Mouse (Mus musculus) heart, adult 18-20 months (tissue): Measurements from ENCODE around the gene Ctla4. TPM values are rescaled to one million over a fixed set of nuclear protein-coding genes. Genes with fewer than 3 reads are reported as not detected.

ENCODE experiments used
- DNase-seq, 2 experiments: peaks; one replicate each; pipeline ENCODE4 v3.0.0; 2021 to 2022; ENCODE audit warnings: mixed read lengths in 1 of 2
- long read RNA-seq, 2 experiments: library from polyadenylated mRNA; stranded (forward); transcript quantifications; one replicate each; pipeline ENCODE4 v2.0.0; 2021
- total RNA-seq, 2 experiments: library from RNA; stranded (reverse); gene quantifications; 2 replicates each; pipeline ENCODE4 v1.2.3; 2021

Ctla4 gene
- 1 to 10 TPM in 1 of 2 experiments, under 1 TPM in 1; 0.57 to 1.1 TPM for total RNA-seq
- long read RNA-seq, experiment 1: 0 reads
- long read RNA-seq, experiment 2, partial matches to known transcripts: 0 of 3 reads
- long read RNA-seq, experiment 2, other reads (novel, unspliced or antisense): 3 of 3 reads

DNA sequence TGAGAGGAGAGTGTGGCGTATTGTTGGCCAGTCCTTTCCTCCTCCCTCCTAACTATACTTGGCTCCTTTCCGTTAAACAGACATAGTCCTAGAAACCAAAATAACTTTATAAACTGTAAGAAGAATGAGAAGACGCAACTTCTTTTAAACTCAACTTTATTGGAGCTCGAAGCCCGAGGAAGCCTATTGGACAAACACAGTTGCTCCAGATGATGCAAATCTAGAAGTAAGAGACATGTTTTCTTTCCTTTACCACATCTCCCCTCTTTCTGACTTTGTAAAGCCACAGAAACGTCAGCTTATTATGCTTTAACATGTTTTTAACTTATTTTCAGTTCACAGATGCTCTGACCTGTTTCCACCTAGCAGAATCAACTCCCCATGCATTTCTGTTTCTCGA, at the start of gene Ctla4:
Gene Ctla4, plus strand, starts transcription at position 20 of the 400 bp plus-strand sequence.
- no peak for DNase-seq

DNA sequence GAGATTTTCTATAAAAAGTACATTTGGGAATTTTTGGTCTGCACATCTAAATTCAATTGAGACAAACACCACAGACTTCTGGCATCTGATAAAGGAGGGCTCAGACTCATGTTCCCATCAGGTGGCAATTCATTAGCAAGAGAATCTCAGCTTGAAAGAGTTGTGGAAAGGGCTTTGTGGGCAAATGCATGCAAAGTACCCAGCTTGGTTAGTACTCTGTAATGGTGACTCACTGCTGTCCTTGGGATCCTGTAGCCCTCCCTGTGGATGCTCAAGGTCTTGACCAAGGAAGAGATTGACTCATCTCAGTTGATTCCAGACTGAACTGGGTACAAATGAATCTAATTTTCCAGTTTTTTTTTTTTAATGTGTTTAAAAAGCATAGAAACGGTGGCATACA, 47.6 kb upstream of the Ctla4 start:
- no peak for DNase-seq

DNA sequence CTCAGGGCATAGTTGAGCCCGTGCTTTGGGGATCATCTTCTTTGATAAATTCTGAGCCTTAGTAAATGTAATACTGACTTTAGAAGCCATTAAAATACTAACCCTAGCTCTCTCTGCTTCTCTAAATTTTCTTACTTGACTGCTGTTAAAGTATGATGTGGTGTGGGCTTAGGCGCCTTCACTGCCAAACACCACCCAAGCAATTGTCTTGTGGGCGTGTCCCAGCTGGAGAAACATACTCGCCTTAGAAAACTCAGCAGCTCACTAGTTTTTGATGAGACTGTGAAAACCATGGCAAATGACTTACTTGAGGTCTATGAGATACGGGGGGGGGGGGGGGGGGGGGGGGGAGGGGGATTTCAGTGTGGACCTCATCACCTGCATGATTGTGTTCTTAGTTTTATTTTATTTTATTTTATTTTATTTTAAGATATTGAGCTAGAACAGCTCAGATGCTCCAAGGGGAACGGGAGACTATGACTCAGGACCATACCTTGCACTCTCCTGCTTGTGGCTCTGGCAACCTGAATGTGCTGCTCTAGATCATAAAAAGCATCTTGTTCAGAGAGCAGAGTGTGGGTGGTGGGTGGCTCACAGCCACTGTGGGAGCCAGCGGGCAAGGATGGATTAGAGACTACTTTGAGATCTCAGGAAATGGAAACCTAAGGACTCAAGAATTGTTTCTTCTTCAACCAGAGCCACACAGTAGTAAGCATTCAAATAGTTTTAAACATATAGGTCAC, 41.3 kb upstream of the Ctla4 start:
- DNase-seq: no peak

DNA sequence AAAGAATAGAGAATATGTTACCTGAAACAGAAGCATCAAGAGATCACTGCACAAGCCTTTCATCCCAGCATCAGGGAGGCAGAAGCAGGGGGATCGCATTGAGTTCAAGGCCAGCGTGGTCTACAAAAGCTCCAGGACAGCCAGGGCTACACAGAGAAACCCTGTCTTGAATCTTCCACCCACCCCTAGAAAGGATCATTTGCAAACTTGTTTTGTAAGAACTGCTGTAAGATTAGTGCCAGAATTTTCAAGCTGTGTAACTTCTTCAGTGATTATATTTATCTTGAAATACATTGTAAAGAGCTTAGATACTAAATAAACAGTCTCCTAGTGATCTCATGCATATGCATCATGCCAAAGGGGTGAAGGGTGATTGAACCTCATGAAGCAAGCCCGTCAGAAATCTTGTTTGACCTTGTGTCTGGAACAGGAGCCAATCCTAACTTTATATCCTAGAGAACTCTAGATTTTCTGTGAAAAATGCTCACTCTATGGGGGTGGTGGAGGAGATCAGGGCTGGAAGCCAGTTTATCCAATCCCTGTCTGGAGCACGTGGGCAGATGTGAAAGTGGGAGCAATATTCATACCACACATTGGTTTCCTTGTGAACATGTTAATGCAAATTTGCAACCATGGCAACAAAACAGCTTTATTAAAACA, 40.1 kb upstream of the Ctla4 start:
- peak in 1 of 2 experiments; percentile 41 for DNase-seq

DNA sequence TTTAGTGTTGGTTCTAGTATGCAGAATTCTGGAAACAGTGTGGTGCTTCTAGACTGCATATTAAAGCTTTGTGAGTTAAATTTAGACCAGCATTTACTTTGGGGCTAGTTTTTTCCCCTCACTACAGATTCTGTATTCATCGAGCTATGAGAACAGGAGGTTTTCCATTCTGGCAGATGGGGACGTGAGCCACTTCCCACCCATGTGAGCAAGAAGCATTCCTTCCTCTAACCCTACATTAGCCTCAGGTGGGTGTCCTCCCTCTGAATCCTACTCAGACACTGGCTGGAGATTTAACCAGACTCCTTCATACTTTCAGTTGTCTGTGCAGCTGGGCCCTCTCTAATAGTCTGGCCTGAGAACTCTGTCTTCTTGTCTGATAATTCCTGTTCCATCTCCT, 37.7 kb upstream of the Ctla4 start:
- no peak for DNase-seq

DNA sequence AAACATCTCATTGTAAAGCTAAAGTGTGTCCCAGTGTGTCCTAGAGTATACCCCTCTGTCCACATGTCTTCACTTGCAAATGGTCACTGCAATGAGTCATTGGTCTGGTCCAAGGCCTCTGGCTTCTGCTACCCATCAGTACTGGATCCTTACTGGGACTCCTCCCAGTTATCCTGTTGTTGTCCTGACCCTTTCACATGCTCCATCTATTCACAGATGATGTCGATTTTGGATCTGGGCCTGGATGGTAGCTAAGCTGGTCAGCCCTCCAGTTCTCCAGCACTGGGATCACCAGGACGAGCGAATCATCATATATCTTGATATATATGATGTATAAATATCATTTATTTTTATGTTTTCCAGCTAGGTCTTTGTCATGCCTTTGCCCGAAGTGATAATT, 37.0 kb upstream of the Ctla4 start:
- no peak for DNase-seq

DNA sequence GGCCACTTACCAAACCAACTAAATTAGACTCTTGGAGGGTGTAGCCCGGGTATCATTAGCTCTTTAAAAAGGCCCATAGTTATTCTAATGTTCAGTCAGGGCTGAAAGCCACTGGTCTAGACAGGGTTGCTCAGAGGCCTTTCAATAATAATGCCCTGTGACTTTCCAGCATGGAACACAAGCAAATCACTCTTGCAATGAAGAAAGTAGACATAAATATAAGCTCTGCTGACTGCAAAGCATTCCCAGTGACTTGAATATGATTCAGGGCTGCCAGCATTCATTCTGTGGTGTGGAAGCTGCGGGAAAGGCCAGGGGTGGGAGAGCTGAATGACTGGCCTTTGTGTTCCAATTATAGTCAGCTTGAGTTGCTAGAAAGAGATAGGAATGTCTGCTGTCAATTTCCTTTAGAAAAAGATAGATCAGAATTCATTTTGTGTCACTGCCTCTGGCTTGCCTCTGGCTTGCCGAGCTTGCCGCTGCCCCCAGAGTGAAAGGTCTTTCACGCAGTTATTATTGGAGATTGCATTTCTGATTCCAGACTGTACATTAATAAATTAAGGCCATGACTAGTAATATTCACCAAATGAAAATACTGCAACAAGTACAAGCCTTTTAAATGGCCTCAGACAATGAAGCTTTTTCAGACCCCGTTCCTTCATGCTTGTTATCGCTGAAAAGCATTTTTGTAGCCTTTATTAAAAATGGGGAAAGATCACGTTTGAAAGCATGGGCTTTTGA, 35.6 kb upstream of the Ctla4 start:
- DNase-seq: peak in 1 of 2 experiments; percentile 32

DNA sequence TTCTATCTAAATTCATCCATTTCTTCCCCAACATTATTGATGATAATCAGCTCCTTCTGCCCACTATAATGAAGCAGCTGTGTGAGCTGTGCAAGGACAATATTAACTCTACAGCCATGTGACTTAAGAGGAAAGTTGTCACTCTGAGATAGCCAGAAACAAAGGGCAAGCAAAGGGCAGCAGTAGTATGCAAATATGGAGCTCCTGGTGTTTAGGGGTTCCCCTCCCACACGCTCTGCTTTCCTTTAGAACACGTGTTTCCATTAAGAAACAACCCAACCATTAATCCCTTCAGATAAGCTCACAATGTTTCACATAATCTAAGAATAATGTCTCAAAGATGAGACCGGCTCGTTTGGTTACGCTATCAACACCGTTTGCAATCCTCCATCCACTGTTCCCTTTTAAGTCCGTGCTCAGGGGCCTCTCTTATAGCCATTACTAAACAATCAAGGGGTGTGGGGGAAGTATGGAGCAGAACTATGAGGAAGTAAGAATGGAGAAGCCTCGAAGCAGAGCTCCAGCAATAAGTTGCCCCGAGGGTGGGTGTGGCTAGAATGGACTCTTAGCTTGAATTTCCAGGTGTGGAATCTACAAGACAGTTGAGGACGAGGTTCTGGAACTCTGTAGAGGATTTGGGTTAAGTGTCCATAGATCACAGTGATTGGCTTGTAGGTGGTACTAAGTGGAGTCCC, 34.6 kb upstream of the Ctla4 start:
- no peak for DNase-seq

DNA sequence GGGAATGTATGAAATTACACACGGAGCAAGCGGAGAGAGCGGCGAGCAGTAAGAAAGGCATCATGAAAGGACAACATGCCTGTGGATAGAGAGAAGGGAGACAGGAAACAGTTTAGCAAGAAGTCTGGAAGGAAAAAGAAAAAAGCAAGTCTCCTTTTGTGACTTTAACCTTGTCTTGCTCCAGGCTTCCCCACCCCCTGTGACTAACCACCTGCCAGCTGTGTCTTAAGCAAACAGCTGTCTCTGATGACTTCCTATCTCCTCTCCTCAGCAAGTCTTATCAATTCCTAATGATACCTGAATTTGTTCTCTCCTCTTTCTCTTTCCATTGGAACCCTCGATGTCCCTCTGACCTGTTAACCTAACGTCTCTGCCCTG, 34.0 kb upstream of the Ctla4 start:
- no peak for DNase-seq

DNA sequence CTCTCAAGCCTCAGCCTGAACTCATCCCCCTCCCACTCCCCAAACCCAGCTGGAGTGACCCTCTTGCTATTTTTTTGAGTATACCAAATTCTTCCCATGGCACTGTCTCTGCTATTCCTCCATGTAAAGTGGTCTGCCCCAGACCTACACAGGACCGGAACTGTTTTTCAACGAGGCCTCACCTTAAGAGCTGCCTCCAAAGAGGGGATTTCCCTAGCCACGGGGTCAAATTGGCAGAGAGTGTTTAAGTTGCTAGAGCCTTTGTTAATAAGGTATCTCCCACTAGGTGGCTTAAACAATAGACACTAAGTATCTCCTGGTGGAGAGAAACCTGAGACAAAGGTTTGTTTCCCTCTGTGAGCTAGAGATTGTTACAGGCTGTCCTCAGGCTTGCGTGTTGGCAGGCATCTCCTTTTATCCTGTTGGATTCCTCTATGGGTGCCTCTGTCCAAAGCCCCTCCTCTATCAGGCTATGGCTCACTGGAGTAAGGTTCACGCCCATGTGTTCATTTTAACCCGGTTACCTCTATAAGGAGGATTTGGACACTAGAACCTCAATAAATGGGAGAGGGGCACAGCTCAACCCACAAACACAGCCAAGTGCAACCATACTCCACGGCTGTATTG, 33.4 kb upstream of the Ctla4 start:
- no peak for DNase-seq

DNA sequence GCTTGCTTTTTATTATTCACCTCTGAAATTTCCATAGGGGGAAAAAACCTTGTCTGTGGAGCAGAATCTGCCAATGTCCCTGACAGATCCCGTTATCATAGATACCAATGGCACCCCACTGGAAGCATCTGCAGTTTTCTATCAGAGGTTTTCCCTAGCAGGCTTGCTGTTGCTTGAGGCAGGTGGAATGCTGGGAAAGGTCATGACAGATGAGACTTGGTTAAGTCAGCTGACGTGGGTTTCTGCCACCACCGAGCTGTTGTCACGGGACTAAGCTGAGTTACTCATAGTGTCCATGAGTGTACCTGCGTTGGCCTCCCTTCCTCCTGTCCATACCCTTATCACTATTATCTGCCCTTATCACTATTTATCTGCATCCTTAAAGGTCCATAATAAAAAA, 32.8 kb upstream of the Ctla4 start:
- no peak for DNase-seq

DNA sequence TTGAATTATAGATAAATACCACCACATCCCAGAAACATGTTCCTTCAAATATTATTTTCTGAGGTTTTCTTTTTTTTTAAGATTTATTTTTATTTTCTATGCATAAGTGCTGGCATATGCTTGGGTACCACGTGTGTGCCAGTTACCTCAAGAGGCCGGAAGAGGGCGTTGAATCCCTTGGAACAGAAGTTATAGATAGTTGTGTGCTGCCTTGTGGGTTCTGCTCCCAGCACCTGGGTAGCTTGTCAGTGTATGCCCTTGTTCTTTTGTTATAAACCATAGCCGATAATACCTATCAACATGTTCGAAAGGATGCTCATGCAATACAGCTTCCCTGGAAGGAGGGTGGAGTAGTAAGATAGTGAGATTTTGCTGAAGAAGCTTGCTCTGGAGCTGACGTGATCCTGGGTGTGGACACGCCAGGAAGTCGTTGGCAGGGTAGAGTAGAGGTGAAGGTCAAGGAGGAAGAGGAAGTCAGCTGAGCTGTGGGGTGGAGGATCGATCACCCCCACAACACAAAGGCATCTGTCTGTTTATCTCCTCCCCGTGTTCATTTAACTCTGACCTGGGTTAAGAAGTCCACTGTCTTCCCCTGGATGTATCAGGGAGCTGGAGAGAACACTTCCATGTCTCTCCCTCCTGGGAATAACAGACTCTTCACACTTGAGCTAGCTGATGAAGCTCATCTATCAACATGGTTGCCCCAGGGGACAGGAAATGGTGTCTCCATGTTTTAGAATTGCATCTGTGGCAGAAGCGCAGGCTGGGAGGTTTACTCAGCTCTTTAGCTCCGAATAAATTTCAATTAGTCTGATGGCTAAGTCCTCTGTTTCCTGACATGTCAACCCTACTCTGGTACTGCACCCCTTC, 29.2 kb upstream of the Ctla4 start:
- DNase-seq: peak in 1 of 2 experiments; percentile 34

DNA sequence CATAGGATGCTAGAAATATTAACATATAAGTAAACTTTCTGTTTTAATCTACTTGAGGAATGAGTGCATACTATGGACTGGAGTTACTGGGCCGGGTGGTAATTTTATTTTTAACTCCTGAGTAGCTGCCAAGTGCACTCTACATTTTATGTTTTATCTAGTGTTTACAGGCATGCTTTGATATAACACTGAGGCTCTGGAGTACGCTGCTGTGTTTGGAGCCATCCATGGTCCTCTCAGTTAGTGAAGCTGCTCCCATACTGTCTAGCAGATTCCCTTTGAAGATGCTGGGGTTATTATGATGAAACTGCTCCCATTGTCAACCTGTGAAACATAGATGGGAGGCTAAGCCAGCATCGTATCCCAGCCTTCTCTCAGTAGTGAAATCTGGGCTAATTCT, 27.6 kb upstream of the Ctla4 start:
- peak in 1 of 2 experiments; percentile 34 for DNase-seq

DNA sequence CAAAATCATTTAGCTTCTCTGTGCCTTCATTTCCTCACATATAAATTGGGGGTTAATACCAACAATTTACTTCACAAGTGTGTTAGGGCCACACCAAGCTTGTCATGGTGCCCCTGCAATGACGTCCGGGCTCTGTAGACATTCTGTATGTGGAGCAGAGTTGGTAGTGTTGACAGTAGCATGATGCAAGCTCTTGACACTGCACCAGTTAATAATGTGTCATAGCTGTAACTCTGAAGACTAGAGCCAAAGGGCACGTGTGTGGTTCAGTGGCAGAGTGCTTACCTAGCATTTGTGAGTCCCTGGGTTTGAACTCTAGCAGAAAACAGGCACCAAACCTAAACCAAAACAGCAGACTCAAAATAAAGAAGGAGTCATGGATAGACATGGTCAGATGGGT, 27.0 kb upstream of the Ctla4 start:
- peak in 1 of 2 experiments; percentile 33 for DNase-seq

DNA sequence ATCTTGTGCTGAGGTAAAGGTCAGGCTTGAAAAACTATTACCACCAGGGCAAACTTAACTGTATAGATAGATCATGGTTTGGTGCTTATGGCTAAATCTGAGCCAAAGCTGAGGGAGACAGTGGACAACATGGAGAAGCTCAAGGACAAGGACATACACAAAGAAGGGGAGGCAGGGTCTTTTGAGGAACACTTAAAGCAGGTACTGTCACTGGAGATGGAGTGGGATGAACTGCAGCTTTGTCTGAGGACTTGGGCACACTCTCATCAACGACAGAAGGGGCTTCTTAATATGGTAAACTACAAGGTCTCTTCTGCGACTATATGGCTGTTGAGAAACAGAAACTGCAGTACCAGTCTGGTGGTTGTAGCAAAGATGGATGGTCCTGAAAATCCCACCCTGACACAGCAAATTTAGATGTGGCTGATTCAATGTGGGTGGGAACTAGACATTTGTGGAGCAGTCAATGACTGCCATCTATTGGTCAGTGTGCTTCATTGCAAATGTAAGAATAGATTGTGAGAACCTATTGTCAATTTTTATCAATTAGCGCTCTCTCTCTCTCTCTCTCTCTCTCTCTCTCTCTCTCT, 26.3 kb upstream of the Ctla4 start:
- DNase-seq: peak; percentile 65 to 76

DNA sequence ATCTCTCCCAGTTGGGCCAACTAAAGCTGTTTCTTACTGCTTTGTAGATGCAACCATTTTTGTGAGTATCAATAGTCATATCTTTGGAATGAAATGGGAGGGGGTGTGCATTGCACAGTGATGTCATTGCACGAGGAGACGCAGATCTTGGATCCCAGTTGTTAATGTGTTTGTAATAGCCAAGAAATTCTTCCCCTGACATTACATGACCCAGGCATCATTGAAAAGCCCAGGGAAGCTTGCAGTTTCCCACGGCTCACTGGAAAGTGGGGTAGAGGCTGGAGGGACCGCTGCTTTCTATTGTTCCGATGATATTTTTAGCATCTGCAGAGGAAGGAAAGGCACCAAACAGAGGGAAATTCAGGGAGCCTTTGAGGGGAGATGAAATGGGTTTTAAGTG, 25.8 kb upstream of the Ctla4 start:
- DNase-seq: peak; percentile 54 to 59

DNA sequence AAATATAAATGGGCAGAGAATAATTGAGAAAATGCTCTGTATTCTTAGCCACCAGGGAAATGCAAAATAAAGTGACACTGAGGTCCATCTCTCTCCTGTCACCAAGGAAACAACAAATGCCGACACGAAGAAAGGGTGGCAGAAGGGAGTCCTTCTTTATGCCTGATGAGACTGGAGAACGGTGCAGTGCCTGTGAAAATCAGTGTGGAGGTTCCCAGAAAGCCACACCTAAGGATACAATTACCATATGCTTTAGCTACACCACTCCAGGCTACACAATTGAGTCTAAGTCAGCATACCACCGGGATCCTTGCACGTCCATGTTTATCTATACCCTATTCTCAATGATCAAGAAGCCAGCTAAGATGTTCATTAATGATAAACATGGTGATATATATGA, 25.4 kb upstream of the Ctla4 start:
- DNase-seq: no peak

DNA sequence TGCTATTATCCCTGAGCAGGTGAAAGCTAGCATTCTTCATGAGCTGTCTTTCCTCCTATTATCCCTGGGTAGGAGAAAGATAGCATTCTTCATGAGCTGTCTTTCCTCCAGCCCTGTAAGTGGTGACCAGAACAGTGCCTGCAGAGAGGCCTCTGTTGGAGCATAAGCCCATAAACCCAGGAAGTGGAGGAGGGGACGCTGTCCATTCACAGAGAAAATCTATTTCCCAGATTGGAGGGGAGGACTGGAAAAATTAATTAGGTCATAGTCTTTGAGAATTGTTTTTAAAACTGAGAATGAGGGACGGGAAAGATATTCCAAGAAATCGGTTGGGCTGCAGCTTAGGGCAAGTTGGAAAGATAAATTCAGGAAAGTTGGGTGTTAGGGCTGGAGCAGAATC, 24.3 kb upstream of the Ctla4 start:
- no peak for DNase-seq

DNA sequence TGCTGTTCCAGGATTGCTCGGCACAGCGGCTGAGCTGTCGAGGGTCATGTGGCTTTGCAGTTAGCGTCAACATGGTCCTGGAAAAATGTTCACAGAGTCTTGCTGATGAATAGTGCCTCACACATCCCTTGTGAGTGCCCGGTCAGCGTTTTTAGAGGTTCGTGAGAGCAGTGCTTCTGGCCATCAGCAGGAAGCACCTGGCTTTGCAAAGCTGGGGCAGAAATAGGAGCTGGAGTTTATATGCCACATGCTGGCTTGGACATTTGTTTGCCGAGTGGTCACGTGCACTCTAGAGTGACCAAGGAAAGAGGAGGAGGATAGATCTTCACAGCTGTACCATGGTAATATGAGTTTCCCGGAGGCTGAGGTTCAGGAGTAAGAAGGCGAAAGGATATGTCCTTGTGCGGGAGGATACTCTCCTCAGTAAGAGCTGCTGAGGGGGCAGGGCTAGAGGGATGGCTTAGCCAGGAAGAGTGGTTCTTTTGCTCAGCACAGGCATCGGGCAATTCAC, 23.8 kb upstream of the Ctla4 start:
- peak; percentile 66 to 87 for DNase-seq

DNA sequence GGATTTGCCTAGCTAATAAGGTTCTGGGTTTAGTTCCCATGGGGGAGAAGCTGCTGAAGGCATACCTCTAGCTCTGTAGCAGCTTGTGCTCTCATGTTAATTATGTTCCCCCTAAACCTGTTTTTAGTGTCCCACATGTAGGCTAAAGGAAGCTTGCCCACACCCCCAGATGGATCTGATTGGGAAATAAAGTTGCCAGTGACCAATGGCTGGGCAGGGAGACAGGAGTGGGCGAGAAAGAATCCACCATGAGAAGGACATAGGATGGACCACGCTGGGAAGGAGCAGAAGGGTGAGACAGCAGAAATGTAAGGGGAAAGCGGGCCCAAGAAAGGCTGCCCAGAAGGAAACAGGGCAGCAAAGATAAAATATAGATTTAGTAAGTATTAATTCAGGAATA, 23.1 kb upstream of the Ctla4 start:
- DNase-seq: peak in 1 of 2 experiments; percentile 31
